Mouse (Mus musculus) G1E (cell line): Measurements from ENCODE around the gene Foxo3.

Experiments used
- CTCF ChIP-seq: IDR thresholded peaks from 2 replicates; pipeline ENCODE4 v1.5.1; 2012; ENCODE audit warnings: low read depth, low read length, inconsistent platforms, mixed read lengths
- GATA1 ChIP-seq: IDR thresholded peaks from 2 replicates; pipeline ENCODE4 v1.6.1; 2012; ENCODE audit warnings: borderline replicate concordance, low read length, inconsistent platforms, mixed read lengths
- GATA2 ChIP-seq: IDR thresholded peaks from 2 replicates; pipeline ENCODE4 v1.6.1; 2012; ENCODE audit warnings: low read depth, low read length, inconsistent platforms, borderline replicate concordance
- POLR2AphosphoS5 ChIP-seq: IDR thresholded peaks from 2 replicates; pipeline ENCODE4 v1.6.1; 2012; ENCODE audit warnings: low read depth, low read length, inconsistent platforms; ENCODE audit not compliant: insufficient replicate concordance
- TAL1 ChIP-seq: conservative IDR thresholded peaks from 2 replicates; pipeline ENCODE4 v1.6.1; 2012; ENCODE audit warnings: low read depth, low read length, inconsistent platforms, mixed read lengths

GRCm38 (mm10) chr10:42264195-42264594 is 12.4 kb downstream of the Foxo3 start:
- TF ChIP-seq TAL1 (no peak), GATA1 (no peak), CTCF (no peak), POLR2AphosphoS5 (no peak), GATA2 (no peak)
